Mouse (Mus musculus) monocyte, adult 2 months (primary cell): Measurements from ENCODE around the gene Bcat2.
"Not testable (repeated sequence)": the region's sequence is repeated elsewhere in the genome, so short reads cannot be mapped to it uniquely, and the experiment has no call there.

Source experiments
- DNase-seq, 2 experiments: peaks; one replicate each; pipeline ENCODE4 v3.0.0; 2022; ENCODE audit warnings: low spot score in 2 of 2, low read depth in 1 of 2

Gene Bcat2

DNA sequence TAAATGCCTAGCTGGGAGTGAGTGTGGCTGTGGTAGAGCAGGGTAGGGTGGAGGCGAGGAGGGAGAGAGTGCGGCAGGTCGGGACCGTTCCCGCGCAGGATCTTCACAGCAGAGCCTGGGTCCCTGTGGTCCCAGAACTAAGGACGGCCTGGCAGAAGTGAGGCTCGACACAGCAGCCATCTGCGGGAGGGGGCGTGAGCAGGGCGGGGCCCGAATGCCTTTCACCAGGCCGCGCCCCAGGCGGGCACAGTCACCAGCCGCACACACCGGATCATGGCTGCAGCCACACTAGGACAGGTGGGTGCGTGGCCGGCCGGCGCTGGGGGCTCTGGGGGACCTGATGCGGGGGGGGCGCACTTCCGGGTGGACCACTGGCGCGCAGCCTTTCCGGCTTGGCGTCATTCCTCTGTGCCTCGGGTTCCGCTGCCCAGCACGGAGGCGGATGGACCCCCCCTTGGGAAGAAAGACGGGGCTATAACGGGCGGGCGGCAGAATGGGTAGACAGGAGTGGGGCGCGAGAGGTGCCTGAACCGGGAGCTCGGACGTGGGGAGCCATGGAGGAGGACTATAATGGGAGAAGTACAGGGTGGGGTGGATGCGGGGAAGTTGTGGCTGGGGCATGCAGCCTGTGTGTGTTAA, at the start of gene Bcat2:
TSS of gene Bcat2 (plus strand) at position 51 of the 639 bp plus-strand sequence.
- DNase-seq = no peak

- DNase-seq = no peak
Observed at GRCm38 (mm10) chr7:45520605-45521004, 49.3 kb upstream of the Bcat2 start.

DNA sequence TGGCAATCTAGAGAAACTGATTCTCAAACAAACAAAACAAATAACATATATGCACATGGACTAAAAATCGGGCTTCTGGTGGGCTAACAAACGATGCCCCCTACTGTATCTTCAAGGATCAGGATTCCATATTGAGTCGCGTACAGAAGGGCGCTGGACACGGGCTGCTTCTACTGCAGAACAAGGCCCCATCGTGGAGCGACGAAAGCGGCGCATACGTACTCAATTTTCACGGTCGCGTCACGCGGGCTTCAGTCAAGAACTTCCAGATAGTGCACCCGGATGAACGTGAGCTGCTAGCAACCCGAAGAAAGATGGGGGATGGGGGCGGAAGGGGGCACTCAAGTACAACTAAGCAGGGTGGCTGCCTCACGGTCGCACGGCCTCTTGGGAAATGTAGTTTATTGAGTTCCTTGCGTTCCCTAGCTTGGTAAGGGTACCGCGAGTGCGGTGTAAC, 48.2 kb upstream of the Bcat2 start:
- peak; percentile 55 to 78 for DNase-seq

DNA sequence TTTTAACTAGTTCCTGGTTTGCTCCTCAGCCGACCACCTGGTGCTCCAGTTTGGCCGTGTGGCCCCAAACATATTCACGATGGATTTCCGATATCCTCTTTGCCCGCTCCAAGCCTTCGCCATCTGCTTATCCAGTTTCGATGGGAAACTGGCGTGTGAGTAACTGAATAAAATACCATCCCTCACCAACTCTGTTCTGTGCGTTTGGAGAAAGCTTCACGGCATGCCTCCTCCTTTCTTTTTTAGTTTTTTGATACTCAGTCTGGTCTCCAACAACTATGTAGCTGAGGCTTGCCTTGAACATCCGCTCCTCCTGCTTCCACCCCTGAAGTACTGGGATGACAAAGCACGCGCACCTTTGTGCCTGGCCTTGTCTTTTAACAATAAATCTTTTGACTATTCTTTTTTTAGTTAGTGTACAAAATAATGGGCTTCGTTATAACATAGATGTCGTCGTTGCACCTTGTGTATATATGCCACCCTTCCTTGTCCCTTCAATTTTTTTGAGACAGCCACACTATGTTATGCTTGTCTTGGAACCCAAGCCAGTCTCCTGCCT, 47.7 kb upstream of the Bcat2 start:
- DNase-seq = no peak

- no peak for DNase-seq
Observed at GRCm38 (mm10) chr7:45522957-45523676, 46.8 kb upstream of the Bcat2 start.

DNA sequence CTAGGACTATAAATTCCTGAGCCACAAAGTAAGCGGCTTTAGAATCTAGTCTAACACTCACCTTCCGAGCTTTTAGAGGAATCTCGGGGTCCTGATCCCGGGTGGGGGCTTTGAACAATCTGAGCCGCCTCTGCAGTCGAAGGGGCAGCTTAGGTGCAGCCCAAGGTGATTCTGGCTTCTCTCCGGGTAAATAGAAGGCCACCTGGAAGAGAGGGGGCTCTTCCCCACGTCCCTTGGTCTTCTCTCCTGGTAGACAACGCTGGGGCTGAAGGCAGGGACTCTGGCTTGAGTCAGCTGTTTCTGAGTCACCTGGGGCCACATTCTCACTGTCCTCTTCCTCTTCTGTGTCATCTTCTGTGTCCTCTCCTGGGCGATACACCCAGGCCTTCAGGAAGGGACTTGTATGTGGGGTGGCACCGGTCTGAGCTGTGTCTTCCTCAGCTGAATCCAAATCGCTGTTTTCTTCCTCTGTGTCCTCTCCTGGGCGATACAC, 46.2 kb upstream of the Bcat2 start:
- DNase-seq = no peak

- DNase-seq = no peak
Observed at GRCm38 (mm10) chr7:45524841-45525621, 44.9 kb upstream of the Bcat2 start.

DNA sequence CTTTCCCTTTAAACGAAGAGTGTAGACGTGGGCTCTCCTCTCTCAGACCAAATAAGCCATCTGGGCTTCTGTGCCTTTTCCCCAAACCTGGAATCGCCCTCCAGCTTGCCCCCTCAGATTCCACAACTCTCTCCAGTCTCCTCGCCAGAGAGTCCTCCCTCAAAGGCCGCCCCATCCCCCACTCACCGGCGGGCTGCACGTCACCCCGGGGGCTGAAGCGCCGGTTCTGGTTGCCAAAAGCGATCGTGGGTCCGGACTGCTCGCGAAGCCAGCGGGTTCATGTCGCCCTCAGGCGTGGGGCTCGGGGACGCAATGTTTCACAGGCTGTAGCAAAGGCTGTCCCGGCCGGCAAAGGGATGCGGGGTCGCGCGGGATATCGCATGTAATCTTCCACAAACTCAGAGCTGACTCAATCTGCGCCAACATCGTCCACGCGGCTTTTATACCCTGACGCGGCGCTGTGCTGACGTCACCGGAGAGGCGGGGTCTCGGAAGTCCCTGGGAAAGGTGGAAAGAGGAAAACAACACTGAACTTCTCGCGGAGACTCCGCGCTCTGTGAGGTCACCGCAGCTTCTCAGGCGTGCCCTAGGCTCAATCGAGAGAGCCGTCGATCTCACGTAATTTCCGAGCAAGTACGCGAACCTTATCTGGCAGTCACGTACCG, 44.0 kb upstream of the Bcat2 start, which contains the start of the genes Ppp1r15a and Plekha4:
TSS of gene Ppp1r15a (minus strand) at position 460 of the 665 bp plus-strand sequence.
TSS of gene Plekha4 (plus strand) at position 522 of the 665 bp plus-strand sequence.
- DNase-seq = peak; percentile 94 to 99

- DNase-seq = no peak
Observed at GRCm38 (mm10) chr7:45526474-45527120, 43.4 kb upstream of the Bcat2 start.

- not testable (repeated sequence) for DNase-seq
Observed at GRCm38 (mm10) chr7:45527169-45527568, 42.8 kb upstream of the Bcat2 start.

GRCm38 (mm10) chr7:45529461-45529860, 40.5 kb upstream of the Bcat2 start:
- no peak for DNase-seq

DNA sequence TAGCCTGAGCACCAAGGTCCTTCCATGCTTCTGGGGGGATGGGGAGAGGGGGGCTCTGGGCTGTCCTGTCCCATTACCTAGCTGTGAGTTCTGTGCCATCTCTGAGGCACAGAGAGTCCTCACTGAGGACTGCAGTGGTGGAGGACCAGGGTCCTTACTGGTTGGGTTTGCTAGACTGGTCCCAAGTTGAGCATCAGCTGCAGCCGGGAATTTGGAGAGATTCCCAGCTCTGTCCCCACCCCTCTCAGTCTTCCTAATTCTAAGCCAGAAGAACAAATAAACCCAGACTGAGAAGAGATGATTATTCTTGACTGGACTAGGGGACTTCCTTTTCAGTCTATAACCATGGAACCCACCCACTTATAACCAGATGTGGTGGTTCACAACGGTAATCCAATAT, 39.3 kb upstream of the Bcat2 start:
- no peak for DNase-seq

DNA sequence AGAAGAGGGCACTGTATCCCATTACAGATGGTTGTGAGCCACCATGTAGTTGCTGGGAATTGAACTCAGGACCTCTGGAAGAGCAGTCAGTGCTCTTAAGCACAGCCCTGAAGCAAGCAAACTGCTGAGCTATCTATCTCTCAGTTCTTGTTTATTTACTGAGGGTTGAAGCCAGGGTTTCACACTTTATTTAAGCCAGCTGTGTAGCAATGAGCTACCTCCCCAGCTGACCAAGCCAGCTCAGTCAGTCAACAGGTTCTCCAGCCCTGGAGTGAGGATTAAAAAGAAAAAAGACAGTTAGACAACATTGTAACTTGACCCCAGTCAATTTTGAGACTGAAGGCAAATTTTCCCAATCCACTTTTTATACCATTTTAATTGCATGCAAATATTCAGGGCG, 34.3 kb upstream of the Bcat2 start:
- DNase-seq = no peak

- no peak for DNase-seq
Observed at GRCm38 (mm10) chr7:45537602-45538001, 32.4 kb upstream of the Bcat2 start.

DNA sequence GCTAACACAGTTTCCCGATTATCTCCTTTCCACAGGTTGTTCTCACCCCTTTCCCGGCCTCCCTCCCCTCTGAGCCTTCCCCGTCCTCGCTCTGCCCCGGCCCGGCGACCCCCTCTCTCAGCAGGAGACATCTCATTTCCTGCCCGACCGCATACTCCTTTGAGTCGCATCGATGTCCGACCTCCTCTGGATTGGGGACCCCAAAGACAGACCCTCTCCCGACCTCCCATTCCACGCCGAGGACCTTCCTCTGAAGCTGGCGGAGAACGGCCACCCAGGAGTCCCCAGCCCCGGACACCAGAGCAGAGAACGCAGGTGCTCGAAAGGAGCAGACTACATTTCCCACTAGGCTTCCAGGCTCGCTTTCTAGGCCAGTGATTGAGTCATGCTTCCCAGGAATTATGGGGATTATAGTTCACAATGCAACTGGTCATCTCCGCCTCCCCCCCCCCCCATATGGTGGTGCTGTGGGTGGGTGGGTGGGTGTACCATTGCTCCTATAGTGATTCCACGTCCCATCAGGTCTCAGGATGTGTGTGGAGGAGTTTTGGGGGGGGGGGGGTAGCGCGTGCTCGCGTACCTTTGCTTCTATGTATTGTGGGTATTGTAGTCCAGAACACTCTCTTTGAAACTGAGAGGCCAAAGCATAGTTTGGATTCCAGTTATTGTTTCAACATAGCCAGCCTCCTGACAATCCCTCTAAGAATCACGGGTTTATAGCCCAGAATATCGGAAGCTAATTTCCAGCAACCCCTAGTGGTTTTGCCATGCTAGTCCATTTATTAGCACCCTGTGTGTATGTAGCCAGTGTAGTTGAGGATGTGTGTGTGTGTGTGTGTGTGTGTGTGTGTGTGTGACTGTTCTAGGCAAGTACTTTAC, 31.6 kb upstream of the Bcat2 start:
- no peak for DNase-seq

GRCm38 (mm10) chr7:45539095-45539494, 30.9 kb upstream of the Bcat2 start:
- no peak for DNase-seq

DNA sequence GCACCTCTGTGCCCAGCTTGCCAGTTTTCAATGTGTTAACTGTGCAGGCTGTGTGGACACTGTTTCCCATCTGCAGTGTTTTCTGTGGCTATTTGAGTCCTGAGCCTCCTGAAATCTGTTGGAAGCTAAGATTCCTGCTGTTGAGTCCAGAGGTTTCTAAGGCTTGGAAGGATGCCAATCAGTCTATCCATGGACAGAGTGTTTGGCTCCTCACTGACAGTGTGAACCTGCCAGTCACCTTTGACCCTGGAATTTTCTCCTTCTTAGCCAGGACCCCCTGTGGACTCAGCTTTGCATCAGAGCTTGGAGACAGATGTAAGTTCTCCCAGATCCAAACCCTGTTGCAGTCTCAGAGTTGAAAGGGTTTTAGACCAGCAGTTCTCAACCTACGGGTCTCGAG, 29.7 kb upstream of the Bcat2 start:
- DNase-seq = no peak

DNA sequence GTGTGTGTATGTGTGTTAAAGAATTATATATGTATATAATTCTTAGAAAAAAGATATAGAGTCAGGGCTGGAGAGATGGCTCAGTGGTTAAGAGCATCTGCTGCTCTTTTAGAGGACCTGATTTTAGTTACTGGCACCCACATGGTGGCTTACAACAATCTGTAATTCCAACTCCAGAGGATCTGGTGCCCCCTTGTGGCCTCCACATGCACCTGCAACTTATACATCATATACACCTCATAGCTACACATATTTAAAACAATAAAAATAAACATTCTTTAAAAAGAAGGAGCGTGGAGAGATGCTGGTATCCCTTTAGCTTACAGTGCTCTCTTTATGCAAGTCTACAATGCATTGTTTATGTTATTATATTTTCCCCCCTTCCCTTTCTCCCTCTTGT, 25.4 kb upstream of the Bcat2 start:
- DNase-seq = no peak
